Mouse (Mus musculus): ENCODE measurements around the gene Rnf186. TPM values are rescaled to one million over a fixed set of nuclear protein-coding genes. Genes with fewer than 3 reads are reported as not detected.

Rnf186 gene
- 0.43 TPM in 1 of 2 replicates, not detected in the other for polyA plus RNA-seq (2015; fragmentation: Nextera tagmentation; extraction: Ambion mirVana)

GRCm38 (mm10) chr4:138966866-138967265 is at the start of gene Rnf186:
Gene Rnf186, plus strand, starts transcription at chr4:138967112.
- 87% methylated on average over 13 of the region's 13 CpGs for WGBS
- ATAC-seq (ENCODE audit: insufficient number of reproducible peaks, low FRiP score, low TSS enrichment, low read depth) = no peak
- no peaks in the 10 kb centered on the region for H3K36me3 ChIP-seq

GRCm38 (mm10) chr4:138917282-138917681 is 49.6 kb upstream of the Rnf186 start:
- H3K4me2 ChIP-seq (replicated peaks) = no peak overlapping the region
- WGBS = 86% methylated on average over 9 of the region's 9 CpGs
- no peak for ATAC-seq (ENCODE audit: insufficient number of reproducible peaks, low FRiP score, low TSS enrichment, low read depth)

More at GRCm38 (mm10) chr4:138966866-138967265, at the start of gene Rnf186:
- no peak within 1 kb of the TSS for H3K9ac ChIP-seq
- H3K4me2 ChIP-seq (replicated peaks) = no peak within 1 kb of the TSS
- no peaks in the 10 kb centered on the region for H3K27me3 ChIP-seq
- H3K4me1 ChIP-seq = peaks cover 1% of the 10 kb centered on the region
- H3K9me3 ChIP-seq (replicated peaks) = no peaks in the 10 kb centered on the region
- H3K4me3 ChIP-seq (replicated peaks) = no peak within 1 kb of the TSS
- no peak within 1 kb of the TSS for H3K27ac ChIP-seq (replicated peaks)

GRCm38 (mm10) chr4:138921254-138922130 is 45.4 kb upstream of the Rnf186 start:
- 0 out of 2 replicates have a peak, but pooled peaks have one; percentile 15 for ATAC-seq (ENCODE audit: insufficient number of reproducible peaks, low FRiP score, low TSS enrichment, low read depth)
- H3K36me3 ChIP-seq = no peaks in the 10 kb centered on the region
- H3K27ac ChIP-seq (replicated peaks) = no peak overlapping the region
- H3K4me1 ChIP-seq = no peaks in the 10 kb centered on the region
- H3K27me3 ChIP-seq = peaks cover 3% of the 10 kb centered on the region; the same call in 1 of the 2 replicates
- no peak overlapping the region for H3K9ac ChIP-seq
- H3K4me3 ChIP-seq (replicated peaks) = peak overlapping the region; percentile 20; the same call in 1 of the 2 replicates
- no peaks in the 10 kb centered on the region for H3K9me3 ChIP-seq (replicated peaks)
- WGBS = 34% methylated on average over 20 of the region's 20 CpGs
- H3K4me2 ChIP-seq (replicated peaks) = peak overlapping the region; percentile 47

More at GRCm38 (mm10) chr4:138917282-138917681, 49.6 kb upstream of the Rnf186 start:
- peaks cover 9% of the 10 kb centered on the region for H3K4me1 ChIP-seq
- H3K9me3 ChIP-seq (replicated peaks) = no peaks in the 10 kb centered on the region
- H3K27me3 ChIP-seq = no peaks in the 10 kb centered on the region
- no peaks in the 10 kb centered on the region for H3K36me3 ChIP-seq
- H3K9ac ChIP-seq = no peak overlapping the region
- no peak overlapping the region for H3K4me3 ChIP-seq (replicated peaks)
- no peak overlapping the region for H3K27ac ChIP-seq (replicated peaks)

- Histone ChIP-seq H3K4me1 (no peaks in the 10 kb centered on the region), H3K4me2 (replicated peaks) (peak overlapping the region; percentile 47), H3K4me3 (replicated peaks) (peak overlapping the region; percentile 20; the same call in 1 of the 2 replicates), H3K9me3 (replicated peaks) (no peaks in the 10 kb centered on the region), H3K27ac (replicated peaks) (no peak overlapping the region), H3K36me3 (no peaks in the 10 kb centered on the region), H3K9ac (no peak overlapping the region), H3K27me3 (peaks cover 3% of the 10 kb centered on the region; the same call in 1 of the 2 replicates)
- ATAC-seq (ENCODE audit: insufficient number of reproducible peaks, low FRiP score, low TSS enrichment, low read depth) = 0 out of 2 replicates have a peak, but pooled peaks have one; percentile 53
- WGBS = under 1% methylated on average over 11 of the region's 11 CpGs
Observed at GRCm38 (mm10) chr4:138922131-138922459, 44.8 kb upstream of the Rnf186 start.

GRCm38 (mm10) chr4:138925561-138925960 is 41.4 kb upstream of the Rnf186 start:
- WGBS = 64% methylated on average over 2 of the region's 2 CpGs
- Histone ChIP-seq H3K4me1 (no peaks in the 10 kb centered on the region), H3K4me2 (replicated peaks) (no peak overlapping the region), H3K27ac (replicated peaks) (no peak overlapping the region), H3K36me3 (no peaks in the 10 kb centered on the region), H3K27me3 (peaks cover 3% of the 10 kb centered on the region; the same call in 1 of the 2 replicates), H3K9me3 (replicated peaks) (no peaks in the 10 kb centered on the region), H3K9ac (no peak overlapping the region), H3K4me3 (replicated peaks) (no peak overlapping the region)
- ATAC-seq (ENCODE audit: insufficient number of reproducible peaks, low FRiP score, low TSS enrichment, low read depth) = no peak

- H3K9ac ChIP-seq = no peak overlapping the region
- H3K4me1 ChIP-seq = no peaks in the 10 kb centered on the region
- no peak overlapping the region for H3K4me2 ChIP-seq (replicated peaks)
- H3K27ac ChIP-seq (replicated peaks) = no peak overlapping the region
- no peak overlapping the region for H3K4me3 ChIP-seq (replicated peaks)
- H3K36me3 ChIP-seq = no peaks in the 10 kb centered on the region
- no peaks in the 10 kb centered on the region for H3K9me3 ChIP-seq (replicated peaks)
- WGBS = 56% methylated on average over 3 of the region's 3 CpGs
- ATAC-seq (ENCODE audit: insufficient number of reproducible peaks, low FRiP score, low TSS enrichment, low read depth) = no peak
- H3K27me3 ChIP-seq = no peaks in the 10 kb centered on the region
Observed at GRCm38 (mm10) chr4:138933862-138934261, 33.0 kb upstream of the Rnf186 start.

- Histone ChIP-seq H3K9me3 (replicated peaks) (no peaks in the 10 kb centered on the region), H3K27me3 (no peaks in the 10 kb centered on the region), H3K4me1 (no peaks in the 10 kb centered on the region), H3K9ac (no peak overlapping the region), H3K36me3 (no peaks in the 10 kb centered on the region), H3K4me3 (replicated peaks) (no peak overlapping the region), H3K4me2 (replicated peaks) (no peak overlapping the region), H3K27ac (replicated peaks) (no peak overlapping the region)
- WGBS = 76% methylated on average over 11 of the region's 11 CpGs
- no peak for ATAC-seq (ENCODE audit: insufficient number of reproducible peaks, low FRiP score, low TSS enrichment, low read depth)
Observed at GRCm38 (mm10) chr4:138934456-138935145, 32.3 kb upstream of the Rnf186 start.

GRCm38 (mm10) chr4:138938495-138939269 is 28.2 kb upstream of the Rnf186 start:
- Histone ChIP-seq H3K4me2 (replicated peaks) (no peak overlapping the region), H3K27ac (replicated peaks) (no peak overlapping the region), H3K4me1 (peaks cover 15% of the 10 kb centered on the region), H3K9me3 (replicated peaks) (no peaks in the 10 kb centered on the region), H3K36me3 (no peaks in the 10 kb centered on the region), H3K9ac (no peak overlapping the region), H3K27me3 (no peaks in the 10 kb centered on the region), H3K4me3 (replicated peaks) (no peak overlapping the region)
- WGBS = 65% methylated on average over 10 of the region's 10 CpGs
- no peak for ATAC-seq (ENCODE audit: insufficient number of reproducible peaks, low FRiP score, low TSS enrichment, low read depth)

- Histone ChIP-seq H3K9ac (no peak overlapping the region), H3K4me2 (replicated peaks) (no peak overlapping the region), H3K4me3 (replicated peaks) (no peak overlapping the region), H3K27me3 (no peaks in the 10 kb centered on the region), H3K9me3 (replicated peaks) (no peaks in the 10 kb centered on the region), H3K27ac (replicated peaks) (no peak overlapping the region), H3K4me1 (peaks cover 15% of the 10 kb centered on the region), H3K36me3 (no peaks in the 10 kb centered on the region)
- 80% methylated on average over 4 of the region's 4 CpGs for WGBS
- ATAC-seq (ENCODE audit: insufficient number of reproducible peaks, low FRiP score, low TSS enrichment, low read depth) = no peak
Observed at GRCm38 (mm10) chr4:138939481-138939880, 27.4 kb upstream of the Rnf186 start.

GRCm38 (mm10) chr4:138941401-138941800 is 25.5 kb upstream of the Rnf186 start:
- WGBS = 24% methylated on average over 7 of the region's 7 CpGs
- H3K9ac ChIP-seq = no peak overlapping the region
- no peak for ATAC-seq (ENCODE audit: insufficient number of reproducible peaks, low FRiP score, low TSS enrichment, low read depth)
- peaks cover 15% of the 10 kb centered on the region for H3K4me1 ChIP-seq
- peak overlapping the region; percentile 81 for H3K27ac ChIP-seq (replicated peaks)
- no peaks in the 10 kb centered on the region for H3K27me3 ChIP-seq
- no peaks in the 10 kb centered on the region for H3K9me3 ChIP-seq (replicated peaks)
- H3K4me2 ChIP-seq (replicated peaks) = no peak overlapping the region
- no peak overlapping the region for H3K4me3 ChIP-seq (replicated peaks)
- H3K36me3 ChIP-seq = no peaks in the 10 kb centered on the region

GRCm38 (mm10) chr4:138941966-138942365 is 24.9 kb upstream of the Rnf186 start:
- Histone ChIP-seq H3K36me3 (no peaks in the 10 kb centered on the region), H3K4me1 (peaks cover 15% of the 10 kb centered on the region), H3K4me2 (replicated peaks) (no peak overlapping the region), H3K9me3 (replicated peaks) (no peaks in the 10 kb centered on the region), H3K9ac (no peak overlapping the region), H3K27me3 (no peaks in the 10 kb centered on the region), H3K4me3 (replicated peaks) (no peak overlapping the region), H3K27ac (replicated peaks) (peak overlapping the region; percentile 81)
- WGBS = 24% methylated on average over 6 of the region's 6 CpGs
- ATAC-seq (ENCODE audit: insufficient number of reproducible peaks, low FRiP score, low TSS enrichment, low read depth) = peak; percentile 58

Measured in embryonic facial prominence, embryonic 15.5 days (tissue).